Mouse (Mus musculus) urinary bladder, adult 18-20 months (tissue): ENCODE measurements around the gene Acvr1c.
A peak's percentile ranks its signal among the peaks of the same experiment; 100 is the strongest.

Experiments
- DNase-seq, 2 experiments: peaks; one replicate each; pipeline ENCODE4 v3.0.0; 2022; ENCODE audit warnings: low spot score in 2 of 2, mixed read lengths in 2 of 2

Gene Acvr1c

GRCm38 (mm10) chr2:58282259-58282910 is 75.3 kb downstream of the Acvr1c start:
- peak in 1 of 2 experiments; percentile 41 for DNase-seq

GRCm38 (mm10) chr2:58281046-58281445 is 76.6 kb downstream of the Acvr1c start:
- no peak for DNase-seq

GRCm38 (mm10) chr2:58279163-58279562 is 78.5 kb downstream of the Acvr1c start:
- no peak for DNase-seq

- DNase-seq = no peak
Observed at GRCm38 (mm10) chr2:58276454-58276853, 81.2 kb downstream of the Acvr1c start.

- DNase-seq = no peak
Observed at GRCm38 (mm10) chr2:58240639-58241038, 117.1 kb downstream of the Acvr1c start.

- no peak for DNase-seq
Observed at GRCm38 (mm10) chr2:58237487-58237886, 120.2 kb downstream of the Acvr1c start.
